Mouse (Mus musculus) small intestine, adult 2 months (tissue): Measurements from ENCODE around the gene Uba7.

Experiments
- CTCF ChIP-seq: fragments of 200-500 bp; IDR thresholded peaks from 2 replicates; pipeline ENCODE4 v1.5.1; 2012; ENCODE audit warnings: low read depth, mild to moderate bottlenecking, control low read depth, inconsistent platforms, low read length, moderate library complexity, mixed read lengths; ENCODE audit not compliant: insufficient replicate concordance, insufficient read length; ENCODE audit errors: extremely low read depth
- POLR2A ChIP-seq: fragments of 200-500 bp; IDR thresholded peaks from 2 replicates; pipeline ENCODE4 v1.6.1; 2012; ENCODE audit warnings: low read depth, mild to moderate bottlenecking, control low read depth, inconsistent platforms, low read length, moderate library complexity

- TF ChIP-seq CTCF = no peak
- TF ChIP-seq POLR2A = no peak
Observed at GRCm38 (mm10) chr9:108027867-108028266, 52.6 kb downstream of the Uba7 start.
